Mouse (Mus musculus) thymus, adult 2 months (tissue): ENCODE data around the gene Nras.

Source experiments
- CTCF ChIP-seq: fragments of 200-500 bp; IDR thresholded peaks from 2 replicates; pipeline ENCODE4 v1.5.1; 2012; ENCODE audit warnings: mild to moderate bottlenecking, control low read depth, low read length, moderate library complexity, borderline replicate concordance; ENCODE audit not compliant: control insufficient read depth, poor library complexity, insufficient read depth; ENCODE audit errors: extremely low read depth
- POLR2A ChIP-seq: fragments of 200-500 bp; IDR thresholded peaks from 2 replicates; pipeline ENCODE4 v1.6.1; 2012; ENCODE audit warnings: mild to moderate bottlenecking, low read length, control low read depth, moderate library complexity; ENCODE audit not compliant: control insufficient read depth, poor library complexity, insufficient read depth; ENCODE audit errors: extremely low read depth

DNA sequence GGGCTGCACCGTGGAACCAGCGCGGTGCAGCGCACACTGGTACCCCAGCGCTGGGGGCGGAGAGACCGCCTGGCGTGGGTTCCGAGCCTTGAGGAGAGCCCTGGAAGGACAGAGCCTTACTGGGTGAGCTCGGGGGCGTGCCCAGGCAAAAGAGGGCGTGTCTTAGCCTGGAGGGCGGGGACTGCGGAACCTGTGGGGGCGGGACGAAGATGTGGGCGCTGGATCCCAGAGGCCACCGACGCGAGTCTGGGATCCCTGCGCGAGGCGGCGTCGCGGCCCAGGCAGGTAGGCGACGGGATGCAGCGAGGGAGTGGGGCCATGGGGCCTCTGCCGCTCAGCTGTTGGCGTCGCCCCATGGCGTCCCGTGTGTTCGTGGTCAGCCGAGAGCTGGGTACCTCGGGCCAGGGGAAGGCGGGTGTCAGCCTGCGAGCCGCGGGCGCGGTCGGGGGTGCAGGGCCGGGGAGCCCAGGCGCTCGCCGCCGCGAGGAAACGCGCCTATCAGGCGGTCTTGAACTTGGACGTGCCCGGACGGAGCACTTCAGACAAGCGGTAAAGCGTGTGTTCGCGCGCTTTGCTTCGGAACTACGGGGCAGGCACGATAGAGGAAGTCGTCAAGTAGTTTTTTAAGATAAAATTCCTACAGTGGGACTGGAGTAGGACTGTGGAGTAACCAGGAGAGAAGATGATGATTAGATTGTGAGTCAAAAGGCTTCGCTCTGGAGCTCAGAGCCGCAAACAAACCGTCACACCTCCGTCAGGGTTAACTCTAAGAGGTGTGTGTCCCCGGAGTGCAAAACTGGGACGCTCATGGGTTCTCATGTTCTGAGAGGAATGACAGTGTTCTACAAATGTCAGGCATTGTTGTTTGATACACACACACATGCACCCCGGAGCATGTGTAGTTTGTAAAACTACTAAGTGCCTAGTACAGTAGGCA is 44.6 kb downstream of the Nras start, which contains the start of gene Dennd2c:
- 0 out of 2 replicates have a peak, but pooled peaks have one; percentile 4 for TF ChIP-seq CTCF
- TF ChIP-seq POLR2A: no peak; the same call in 1 of the 2 replicates
